Mouse (Mus musculus) neutrophil, adult 5-6 weeks (primary cell): Measurements from ENCODE around the gene Rbm47. TPM values are rescaled to one million over a fixed set of nuclear protein-coding genes. Genes with fewer than 3 reads are reported as not detected.

Source experiments
- ATAC-seq: fragments of 151-379, 151-347 bp; 2 replicates; pipeline ENCODE4 v1.8.0; 2017; ENCODE audit warnings: mild to moderate bottlenecking, moderate TSS enrichment; ENCODE audit not compliant: insufficient number of reproducible peaks, poor library complexity, low FRiP score, severe bottlenecking; ENCODE audit errors: extremely low read depth
- total RNA-seq: library from RNA; stranded (forward); fragments of 200-1000 nt; gene quantifications from 2 replicates; pipeline ENCODE4 v1.2.3, GENCODE M21; 2017

The Rbm47 gene
- total RNA-seq, 1 experiment from 2014 or later = 24.1 TPM

DNA sequence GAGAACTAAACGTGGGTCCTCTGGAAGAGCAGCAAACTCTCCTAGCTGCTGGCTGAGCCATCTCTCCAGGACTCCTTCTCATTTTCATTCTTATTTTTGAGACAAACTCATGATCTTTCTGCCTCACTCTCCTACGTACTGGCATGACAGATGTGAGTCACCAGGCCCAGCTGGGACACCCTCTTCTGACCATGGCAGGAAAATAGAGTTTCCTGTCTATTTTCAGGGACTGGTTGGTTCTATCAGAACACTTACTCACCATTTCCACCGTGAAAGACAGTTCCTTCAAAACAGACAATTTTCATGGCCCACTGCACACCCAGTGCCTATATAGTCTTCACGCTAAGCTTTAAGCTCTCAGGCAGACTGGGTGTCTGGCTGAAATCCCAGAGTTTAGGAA lies 35.7 kb downstream of the Rbm47 start:
- ATAC-seq = no peak

GRCm38 (mm10) chr5:66135853-66136210 lies 37.1 kb downstream of the Rbm47 start:
- no peak for ATAC-seq

DNA sequence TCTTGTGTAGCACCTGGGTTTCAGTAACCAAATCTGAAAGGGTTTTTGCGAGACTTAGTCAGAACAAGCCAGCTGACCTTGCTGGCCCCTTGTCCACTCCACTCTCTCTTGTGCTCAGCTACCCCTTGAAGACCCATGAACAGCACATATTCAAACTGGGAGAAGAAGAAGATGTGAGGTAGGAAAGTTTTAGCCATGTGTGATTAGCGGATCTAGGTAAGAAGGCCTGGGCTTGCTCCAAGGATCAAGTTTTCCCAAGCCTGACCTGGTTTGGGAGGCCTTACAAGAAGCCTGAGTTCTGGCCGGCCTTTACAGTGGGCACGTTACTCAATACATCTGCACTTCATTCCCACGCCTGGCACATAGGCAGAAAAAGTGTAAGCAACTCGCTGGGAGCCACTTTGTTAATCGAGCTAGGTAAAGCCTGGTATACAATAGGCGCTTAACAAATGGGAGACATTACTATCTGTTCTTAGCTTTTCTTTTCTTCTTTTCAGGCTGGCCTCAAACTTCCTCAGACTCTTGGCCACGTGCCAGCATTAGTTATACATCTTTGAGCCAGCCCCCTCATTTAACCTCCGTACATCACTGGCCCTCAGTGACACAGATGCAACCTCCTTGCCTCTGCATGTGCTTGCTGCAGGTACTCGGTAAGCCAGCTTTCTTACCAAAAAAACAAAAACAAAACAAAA lies 37.6 kb downstream of the Rbm47 start:
- ATAC-seq = no peak

GRCm38 (mm10) chr5:66134578-66134977 lies 38.3 kb downstream of the Rbm47 start:
- ATAC-seq = no peak

DNA sequence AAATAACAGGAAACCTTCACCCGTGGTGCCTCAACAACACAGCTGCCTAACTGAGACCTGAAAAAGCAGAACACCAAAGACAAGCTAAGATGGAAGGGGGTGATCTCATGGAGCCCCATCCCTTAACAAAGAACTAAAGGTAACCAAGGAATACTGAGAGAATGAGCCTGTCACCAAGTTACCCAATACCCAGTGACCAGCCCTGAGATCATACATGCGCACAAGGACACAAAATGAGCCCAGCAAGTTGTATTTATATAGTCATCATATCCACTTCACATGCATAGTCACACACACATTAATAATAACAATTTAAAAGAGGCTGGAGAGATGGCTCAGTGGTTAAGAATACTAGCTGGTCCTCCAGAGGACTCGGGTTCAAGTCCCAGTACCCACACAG lies 44.0 kb downstream of the Rbm47 start:
- ATAC-seq = no peak

DNA sequence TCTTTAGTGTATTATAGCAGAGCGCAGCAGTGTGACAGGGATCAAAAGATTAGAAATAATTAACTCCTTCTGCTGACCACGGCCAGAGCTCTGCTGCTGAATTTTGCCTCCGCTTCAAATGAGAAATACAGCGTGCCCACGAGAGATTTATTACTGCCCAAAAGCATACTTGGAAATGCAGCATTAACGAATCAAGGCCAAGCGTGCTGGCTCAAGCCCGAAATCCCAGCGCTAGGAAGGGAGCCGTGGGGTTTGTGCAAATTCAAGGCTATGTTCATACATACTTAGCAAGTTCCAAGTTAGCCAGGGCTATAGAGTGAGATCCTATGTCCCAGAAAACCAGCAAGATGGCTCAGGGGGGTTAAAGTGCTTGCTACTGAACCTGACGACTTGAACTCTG lies 47.5 kb downstream of the Rbm47 start:
- no peak for ATAC-seq

DNA sequence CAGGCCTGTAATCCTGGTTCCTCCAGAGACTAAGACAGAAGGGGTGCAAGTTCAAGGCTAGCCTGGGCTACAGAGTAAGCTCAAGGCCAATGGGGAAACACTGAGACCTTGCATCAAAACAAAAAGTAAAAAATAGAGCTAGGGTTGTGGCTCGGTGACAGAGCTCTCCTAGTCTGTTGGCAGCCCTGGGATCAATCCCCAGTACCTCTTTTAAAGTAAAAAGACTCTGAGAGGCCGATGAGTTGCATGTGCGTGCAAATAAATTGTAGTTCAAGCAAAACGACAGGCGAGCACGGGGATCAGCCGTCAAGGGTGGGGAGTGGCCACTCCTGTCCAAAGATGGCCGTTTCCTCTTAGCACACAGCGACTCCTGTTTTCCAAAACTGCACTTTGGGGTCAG lies 48.0 kb downstream of the Rbm47 start:
- ATAC-seq = no peak

DNA sequence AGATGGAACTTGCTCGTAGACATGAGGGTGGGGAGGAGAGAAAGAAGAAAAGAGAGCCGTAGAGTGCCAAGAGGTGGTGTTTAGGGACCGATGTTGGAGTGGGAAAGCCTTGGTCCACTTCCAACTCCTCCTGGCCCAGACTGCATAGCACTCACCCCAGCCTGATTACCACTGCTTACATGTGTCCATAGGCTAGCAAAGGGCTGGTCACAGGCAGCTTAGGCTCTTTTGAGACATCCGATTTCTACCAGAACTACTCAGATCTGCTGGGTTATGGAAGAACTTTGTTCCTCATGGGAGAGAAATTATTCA lies 48.9 kb downstream of the Rbm47 start:
- ATAC-seq = no peak

DNA sequence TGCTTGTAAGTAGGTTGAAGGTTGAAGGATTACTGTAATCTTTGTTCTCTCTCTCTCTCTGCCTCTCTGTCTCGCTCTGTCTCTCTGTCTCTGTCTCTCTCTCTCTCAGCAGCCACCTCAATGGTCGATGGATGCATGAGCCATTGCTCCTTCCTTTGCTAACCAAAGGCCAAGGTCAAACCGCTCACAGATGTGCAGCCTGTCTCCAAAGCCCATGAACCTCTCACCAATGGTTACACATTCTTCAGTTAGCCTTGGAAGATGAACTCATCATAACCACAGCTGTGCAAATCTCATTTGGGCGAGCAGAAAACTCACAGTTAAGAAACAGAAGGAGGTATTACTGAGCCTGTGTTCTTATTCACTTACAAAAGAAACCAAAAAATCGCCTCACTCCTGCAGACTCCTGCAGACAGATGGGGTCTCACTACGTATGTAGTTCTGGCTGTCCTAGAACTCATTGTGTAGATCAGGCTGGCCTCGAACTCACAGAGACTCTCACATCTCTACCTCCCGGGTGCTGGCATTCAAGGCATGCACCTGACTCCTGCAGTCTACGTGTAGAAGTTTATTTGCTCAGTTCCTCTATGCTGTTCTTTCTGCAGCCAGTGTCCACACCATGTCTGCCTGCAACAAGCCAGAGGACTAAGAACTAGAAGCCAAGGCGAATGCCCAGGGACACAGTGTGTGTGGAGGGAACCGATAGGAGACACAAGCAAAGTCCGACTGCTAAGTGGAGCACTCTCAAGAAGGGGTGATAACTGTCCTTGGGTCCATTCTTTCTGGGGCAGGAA lies 49.4 kb downstream of the Rbm47 start:
- no peak for ATAC-seq

DNA sequence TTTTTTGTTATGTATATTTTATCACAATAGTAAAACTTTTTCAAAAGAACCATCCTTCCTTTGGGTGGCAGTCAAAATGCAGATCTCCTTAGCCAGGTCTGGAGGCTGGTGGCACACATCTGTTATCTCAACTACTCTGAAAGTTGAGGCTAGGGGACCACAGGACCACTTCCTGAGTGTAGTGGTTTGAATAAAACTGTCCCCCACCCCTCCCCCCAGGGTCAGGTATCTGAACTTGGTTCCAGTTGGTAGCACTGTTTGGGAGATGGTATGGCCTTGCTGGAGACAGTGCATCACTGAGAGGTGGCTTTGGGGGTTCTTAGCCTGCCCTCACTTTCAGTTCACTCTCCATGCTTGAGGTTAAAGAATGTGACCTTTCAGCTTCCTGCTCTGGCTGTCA lies 51.7 kb downstream of the Rbm47 start:
- ATAC-seq = no peak

DNA sequence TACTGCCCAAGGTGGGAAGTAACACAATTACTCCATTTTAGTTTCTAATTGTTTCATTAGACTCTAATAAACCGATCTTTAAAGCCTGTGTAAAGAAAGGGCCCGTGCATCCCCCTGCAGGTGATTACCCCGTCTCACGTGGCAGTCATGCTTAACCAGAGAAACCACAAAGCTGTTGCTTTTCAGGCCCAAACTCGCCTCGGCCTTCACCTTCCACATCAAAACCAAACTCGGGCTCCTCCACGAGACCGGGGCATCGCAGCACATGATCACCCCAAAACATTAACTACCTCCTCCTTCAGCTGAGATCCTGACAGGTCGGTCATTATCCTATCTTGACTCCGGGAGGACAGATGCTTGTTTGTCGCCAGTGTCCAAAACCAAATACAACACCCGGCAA lies 58.2 kb downstream of the Rbm47 start:
- ATAC-seq = no peak

- ATAC-seq = no peak
Observed at GRCm38 (mm10) chr5:66114208-66114607, 58.7 kb downstream of the Rbm47 start.

DNA sequence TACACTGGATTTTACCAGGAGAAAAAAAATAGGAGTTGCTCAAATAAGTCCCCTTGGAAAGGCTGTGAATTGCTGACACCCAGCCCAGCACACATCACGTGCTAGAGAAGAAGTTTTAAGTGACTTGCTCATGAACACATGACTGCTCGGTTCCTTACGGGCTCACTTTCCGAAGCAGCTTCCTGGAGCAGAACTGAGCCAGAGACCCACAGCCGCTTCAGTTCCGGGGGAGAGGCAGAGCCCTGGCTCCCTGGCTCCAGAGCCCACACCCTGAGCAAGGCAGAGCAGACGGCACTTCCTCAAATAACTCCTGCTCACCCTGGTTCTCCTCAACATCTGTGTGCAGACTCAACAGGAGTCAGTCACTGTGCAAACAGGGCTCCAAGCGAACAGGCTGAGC lies 60.9 kb downstream of the Rbm47 start:
- peak; percentile 55 for ATAC-seq

- ATAC-seq = no peak
Observed at GRCm38 (mm10) chr5:66106372-66106771, 66.5 kb downstream of the Rbm47 start.

DNA sequence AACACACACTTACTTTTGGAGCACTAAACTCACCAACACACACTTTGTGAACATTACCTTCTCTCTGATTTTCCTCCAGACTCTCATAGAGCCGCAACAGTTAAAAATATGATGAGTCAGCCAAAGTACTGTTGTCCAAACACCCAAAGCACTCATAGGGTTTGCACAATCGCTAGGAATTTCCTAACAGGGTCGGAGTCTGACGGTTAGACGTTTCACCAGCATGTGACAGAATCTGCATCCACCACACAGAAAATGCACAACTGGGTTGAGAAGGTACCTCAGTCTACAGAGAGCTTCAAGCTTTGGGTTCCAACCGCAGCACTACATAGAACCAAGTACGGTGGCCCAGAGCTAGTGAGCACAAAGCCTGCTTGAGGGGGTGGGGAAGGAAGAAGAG lies 67.0 kb downstream of the Rbm47 start:
- peak; percentile 72 for ATAC-seq

DNA sequence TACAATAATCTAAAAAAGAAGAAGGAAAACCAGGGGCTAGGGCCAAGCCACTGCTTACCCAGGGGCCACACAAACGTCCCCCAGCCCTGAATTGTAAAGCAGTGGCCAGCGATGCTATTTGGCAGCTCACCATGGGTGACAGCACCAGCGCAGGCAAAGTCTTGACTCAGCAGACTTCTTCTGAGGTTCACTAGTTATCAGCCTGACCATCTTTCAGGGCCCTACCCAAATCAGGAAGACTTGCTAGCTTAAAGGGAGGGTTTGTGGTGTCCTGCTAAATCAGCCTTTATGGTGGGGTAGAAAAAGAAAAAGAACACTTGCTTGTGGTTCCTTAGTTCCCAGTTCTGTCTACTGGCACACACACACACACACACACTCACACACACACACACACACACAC lies 67.6 kb downstream of the Rbm47 start:
- no peak for ATAC-seq

- no peak for ATAC-seq
Observed at GRCm38 (mm10) chr5:66103386-66103785, 69.5 kb downstream of the Rbm47 start.

DNA sequence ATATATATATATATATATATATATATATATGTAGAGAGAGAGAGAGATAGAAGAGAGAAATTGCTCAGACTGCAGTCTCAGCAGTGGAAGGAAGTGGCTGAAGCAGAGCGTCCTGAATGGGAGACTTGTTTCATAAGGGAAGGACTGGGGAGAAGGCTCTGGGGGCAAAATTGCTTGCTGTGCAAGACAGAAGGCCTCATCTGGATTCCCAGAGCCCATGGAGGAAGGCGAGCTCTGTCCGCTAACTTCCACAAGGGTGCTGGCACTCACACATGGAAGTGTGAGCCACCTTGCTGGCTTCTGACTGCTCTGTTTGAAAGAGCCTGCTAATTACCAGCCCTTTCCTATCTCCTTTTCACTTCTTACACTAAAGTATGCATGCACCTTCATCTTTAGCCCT lies 70.1 kb downstream of the Rbm47 start:
- no peak for ATAC-seq

- ATAC-seq = peak; percentile 22; the same call in 1 of the 2 replicates
Observed at GRCm38 (mm10) chr5:66101577-66101976, 71.3 kb downstream of the Rbm47 start.

- ATAC-seq = no peak
Observed at GRCm38 (mm10) chr5:66100322-66100721, 72.6 kb downstream of the Rbm47 start.
